8 mouse cellular contexts compared by ENCODE assay signal in genomic region chr8:85603203-85603895, GRCm38 (mm10). TPM values are rescaled to one million over a fixed set of nuclear protein-coding genes. Genes with fewer than 3 reads are reported as not detected.
DNase-seq lines count a peak whose midpoint lies in the region; ATAC-seq and TF ChIP-seq lines count a peak whose summit lies in the region.
"Had no signal": no experiment of that assay in that cellular context is flagged by ENCODE, and none has a peak within 500 bp of the region (broad histone marks: within the 10 kb centered on the region; RNA-seq: fewer than 3 reads in every experiment).

No protein-coding gene starts in this region.

- H3K27me3 ChIP-seq in Patski, result no peaks in the 10 kb centered on the region
- no peaks in the 10 kb centered on the region for H3K27me3 ChIP-seq in kidney, embryonic 16.5 days (ENCODE audit: insufficient read depth, low read length)
- no peaks in the 10 kb centered on the region for H3K27me3 ChIP-seq in liver, embryonic 11.5 days (replicated peaks; ENCODE audit: control insufficient read depth, insufficient read depth, low read length)
- H3K27me3 ChIP-seq: heart, embryonic 13.5 days had no signal

- no peak overlapping the region for H3K4me3 ChIP-seq in kidney, embryonic 16.5 days (ENCODE audit: low read length)
- no peak overlapping the region for H3K4me3 ChIP-seq in liver, embryonic 11.5 days (ENCODE audit: low read depth, low read length)
- H3K4me3 ChIP-seq: heart, embryonic 13.5 days had no signal

- DNase-seq in Patski (ENCODE audit: low read depth, low spot score), result no peak
- DNase-seq in cerebellum, postnatal 14 days, result peak; percentile 85 to 89
- peak; percentile 16 to 19 for DNase-seq in gastrocnemius, adult 8-10 months (ENCODE audit: low spot score in 2 of 2)
- peak; percentile 36 for DNase-seq in liver, embryonic 11.5 days (ENCODE audit: low spot score)
- peak; percentile 44 for DNase-seq in retina, postnatal 7 days (ENCODE audit: low read depth, low spot score)

- H3K9me3 ChIP-seq in kidney, embryonic 16.5 days (ENCODE audit: low read length), result no peaks in the 10 kb centered on the region
- no peaks in the 10 kb centered on the region for H3K9me3 ChIP-seq in liver, embryonic 11.5 days (ENCODE audit: control insufficient read depth, low read length)
- H3K9me3 ChIP-seq: heart, embryonic 13.5 days had no signal

- in situ Hi-C loops in Patski (cut with MboI; ENCODE audit: low pct_unique_long_range_greater_than_20kb), result loop anchor here (5.0 to 10.0 kb wide), 2 partner anchors 64 to 981 kb away; partner anchors contain the start of gene Abcc12

- no peak overlapping the region for H3K4me2 ChIP-seq in kidney, embryonic 16.5 days (replicated peaks; ENCODE audit: low read depth, low read length)
- H3K4me2 ChIP-seq in liver, embryonic 11.5 days, result no peak overlapping the region
- H3K4me2 ChIP-seq: heart, embryonic 13.5 days had no signal

- H3K27ac ChIP-seq in kidney, embryonic 16.5 days (ENCODE audit: low read length), result no peak overlapping the region
- no peak overlapping the region for H3K27ac ChIP-seq in liver, embryonic 11.5 days (ENCODE audit: low read depth, low read length)
- H3K27ac ChIP-seq: heart, embryonic 13.5 days had no signal

- ATAC-seq in CD4-positive, CD25-positive, alpha-beta regulatory T cell, adult 4 months, result peak; percentile 76
- peak; percentile 84 for ATAC-seq in Patski
- 0 out of 2 replicates have a peak, but pooled peaks have one; percentile 15 for ATAC-seq in kidney, embryonic 16.5 days (ENCODE audit: low FRiP score, low TSS enrichment)
- no peak for ATAC-seq in liver, embryonic 11.5 days (replicated peaks; ENCODE audit: low FRiP score)

- no peaks in the 10 kb centered on the region for H3K36me3 ChIP-seq in kidney, embryonic 16.5 days (ENCODE audit: insufficient read depth, low read length)
- H3K36me3 ChIP-seq in liver, embryonic 11.5 days (ENCODE audit: control insufficient read depth, insufficient read depth, low read length), result no peaks in the 10 kb centered on the region
- H3K36me3 ChIP-seq: heart, embryonic 13.5 days had no signal

- no peak overlapping the region for H3K9ac ChIP-seq in kidney, embryonic 16.5 days (replicated peaks; ENCODE audit: low read length)
- H3K9ac ChIP-seq in liver, embryonic 11.5 days (ENCODE audit: low read depth, low read length), result no peak overlapping the region
- H3K9ac ChIP-seq: heart, embryonic 13.5 days had no signal

- peak; percentile 89 for TF ChIP-seq CTCF in Patski (IDR thresholded peaks at IDR 0.05)

- CTCF ChIA-PET in Patski (lab: Charles Lee), result interaction anchor here (0.8 to 1.7 kb wide), 11 partner anchors 9 to 983 kb away, joined by 3 to 6 read pairs (median 4); no protein-coding TSS in a partner anchor

- POLR2A ChIA-PET in Patski (lab: Charles Lee), result interaction anchor here (1.1 kb wide), 1 partner anchor 9 kb away, joined by 5 read pairs; no protein-coding TSS in a partner anchor

- 37% methylated on average over 8 of the region's 8 CpGs for WGBS in kidney, embryonic 16.5 days
- 33% methylated on average over 8 of the region's 8 CpGs for WGBS in liver, embryonic 11.5 days

- no peaks in the 10 kb centered on the region for H3K4me1 ChIP-seq in kidney, embryonic 16.5 days (ENCODE audit: insufficient read depth, low read length)
- H3K4me1 ChIP-seq in liver, embryonic 11.5 days (replicated peaks; ENCODE audit: control insufficient read depth, insufficient read depth, low read length), result no peaks in the 10 kb centered on the region

RNA-seq across cellular contexts. Expression of gene Dnaja2, which starts 48.2 kb away (rescaled TPM):
- 100 to 1,000 TPM; 148 to 158 TPM for polyA plus RNA-seq in CD4-positive, CD25-positive, alpha-beta regulatory T cell, adult 4 months (2017; shearing (Covaris generic))
- polyA plus RNA-seq in Patski (2021), result 248 TPM
- 100 to 1,000 TPM; 185 to 251 (median 205) TPM for total RNA-seq in gastrocnemius, adult 8-10 months (2022)
- 172 and 181 TPM in 2 replicates for polyA plus RNA-seq in kidney, embryonic 16.5 days (2015; fragmentation: Nextera tagmentation; extraction: Ambion mirVana)
- 163 and 175 TPM in 2 replicates for polyA plus RNA-seq in liver, embryonic 11.5 days (2014; fragmentation: Nextera tagmentation; extraction: Ambion mirVana)
